Mouse (Mus musculus): Measurements from ENCODE around the gene Irf9. TPM values are rescaled to one million over a fixed set of nuclear protein-coding genes. Genes with fewer than 3 reads are reported as not detected.
A peak's percentile ranks its signal among the peaks of the same experiment; 100 is the strongest.

The Irf9 gene
- polyA plus RNA-seq, 1 experiment from 2014 or later: 11.6 TPM

- no peak overlapping the region for H3K4me2 ChIP-seq
- H3K4me1 ChIP-seq: peaks cover 5% of the 10 kb centered on the region; the same call in 1 of the 2 replicates
- peaks cover 62% of the 10 kb centered on the region for H3K36me3 ChIP-seq
- H3K27ac ChIP-seq: no peak overlapping the region
- no peak overlapping the region for H3K4me3 ChIP-seq (replicated peaks)
- no peak for ATAC-seq (ENCODE audit: insufficient read depth, low FRiP score, low read depth)
- WGBS: 92% methylated on average over 21 of the region's 21 CpGs
- H3K27me3 ChIP-seq (replicated peaks): no peaks in the 10 kb centered on the region
- H3K9ac ChIP-seq: no peak overlapping the region
- no peaks in the 10 kb centered on the region for H3K9me3 ChIP-seq
Observed at GRCm38 (mm10) chr14:55598521-55599390, 4.6 kb upstream of the Irf9 start.

DNA sequence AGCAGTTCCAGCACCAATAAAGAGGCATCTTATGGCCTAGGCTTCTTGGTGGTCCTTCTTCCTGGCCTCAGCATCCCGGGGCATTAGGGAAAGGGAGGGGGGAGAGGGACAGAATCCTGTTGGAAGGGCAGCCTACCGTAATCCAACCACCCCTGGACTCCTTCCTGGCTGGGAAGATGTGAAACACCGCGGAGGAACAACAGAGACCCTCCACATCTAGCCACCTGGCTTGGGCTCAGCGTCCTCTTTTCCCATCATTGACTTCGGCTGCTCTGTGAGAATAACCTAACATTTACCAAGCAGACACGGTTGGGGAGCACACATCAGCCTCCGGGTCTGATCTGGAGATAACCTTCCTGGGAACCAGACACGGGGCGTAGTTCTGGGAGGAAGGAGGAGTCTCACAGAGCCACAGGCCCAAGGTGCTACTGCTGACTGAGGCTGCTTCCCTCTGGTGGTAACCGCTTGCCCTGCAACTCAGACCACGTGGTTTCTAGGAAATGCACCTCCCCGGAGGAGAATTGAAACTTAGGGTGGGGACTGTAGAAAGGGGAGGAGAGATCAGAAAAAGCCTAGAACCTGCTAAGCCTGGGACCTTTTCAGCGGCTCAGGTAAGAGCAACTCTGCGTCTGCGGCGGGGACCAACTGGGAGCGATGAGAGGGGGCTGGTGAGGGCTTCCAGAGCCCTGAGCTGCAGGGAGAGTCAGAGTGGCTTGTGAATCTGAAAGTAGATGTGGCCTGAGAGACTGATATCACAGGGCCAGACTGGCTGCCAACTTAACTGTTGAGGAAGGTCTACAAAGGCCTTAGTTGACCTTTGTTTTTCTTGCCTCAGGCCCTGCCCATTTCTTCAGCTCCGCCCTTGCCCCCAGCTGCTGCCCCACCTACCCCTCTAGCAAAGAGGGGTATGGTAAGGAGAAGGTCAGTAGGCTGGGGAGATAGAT lies 534 bp downstream of the Irf9 start:
- H3K9me3 ChIP-seq: no peaks in the 10 kb centered on the region
- H3K4me3 ChIP-seq (replicated peaks): peak overlapping the region; percentile 45
- H3K27me3 ChIP-seq (replicated peaks): no peaks in the 10 kb centered on the region
- H3K4me1 ChIP-seq: peaks cover 10% of the 10 kb centered on the region
- peak; percentile 95 for ATAC-seq (ENCODE audit: insufficient read depth, low FRiP score, low read depth)
- 10% methylated on average over 19 of the region's 19 CpGs for WGBS
- peak overlapping the region; percentile 59 for H3K4me2 ChIP-seq
- peak overlapping the region; percentile 85 for H3K27ac ChIP-seq
- H3K36me3 ChIP-seq: peaks cover 52% of the 10 kb centered on the region
- H3K9ac ChIP-seq: peak overlapping the region; percentile 18; the same call in 1 of the 2 replicates

GRCm38 (mm10) chr14:55604823-55605222 lies 1.5 kb downstream of the Irf9 start:
- WGBS: 90% methylated on average over 11 of the region's 11 CpGs
- H3K9ac ChIP-seq: no peak overlapping the region
- no peaks in the 10 kb centered on the region for H3K9me3 ChIP-seq
- H3K27ac ChIP-seq: peak overlapping the region; percentile 85; the same call in 1 of the 2 replicates
- ATAC-seq (ENCODE audit: insufficient read depth, low FRiP score, low read depth): no peak
- no peak overlapping the region for H3K4me3 ChIP-seq (replicated peaks)
- H3K27me3 ChIP-seq (replicated peaks): no peaks in the 10 kb centered on the region
- H3K4me2 ChIP-seq: peak overlapping the region; percentile 59
- H3K4me1 ChIP-seq: peaks cover 10% of the 10 kb centered on the region
- peaks cover 46% of the 10 kb centered on the region for H3K36me3 ChIP-seq

DNA sequence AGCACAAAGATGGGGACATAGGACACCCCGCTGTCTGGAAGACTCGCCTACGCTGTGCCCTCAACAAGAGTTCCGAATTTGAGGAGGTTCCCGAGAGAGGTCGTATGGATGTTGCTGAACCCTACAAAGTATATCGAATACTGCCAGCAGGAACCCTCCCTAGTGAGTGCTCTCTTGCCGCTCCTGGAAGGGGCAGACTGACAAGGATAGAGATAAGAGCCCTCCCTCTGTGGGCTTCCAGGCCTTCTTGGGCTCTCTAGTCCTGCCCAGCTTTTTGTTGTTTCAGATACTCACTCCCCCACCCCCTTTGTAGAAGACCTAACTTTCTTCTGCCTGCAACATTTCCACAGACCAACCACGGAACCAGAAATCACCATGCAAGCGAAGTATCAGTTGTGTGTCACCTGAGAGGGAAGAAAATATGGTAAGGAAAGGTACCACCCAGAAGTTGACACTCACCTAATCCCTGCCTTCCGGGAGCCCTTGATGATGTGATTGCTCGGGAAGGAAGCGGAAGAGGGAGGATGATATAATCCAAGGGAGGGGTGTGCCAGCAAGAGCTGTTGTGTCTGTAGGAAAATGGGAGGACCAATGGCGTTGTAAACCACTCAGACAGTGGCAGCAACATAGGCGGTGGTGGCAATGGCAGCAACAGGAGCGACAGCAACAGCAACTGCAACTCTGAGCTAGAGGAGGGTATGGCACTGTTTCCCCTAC lies 2.5 kb downstream of the Irf9 start:
- no peak overlapping the region for H3K4me3 ChIP-seq (replicated peaks)
- H3K9me3 ChIP-seq: no peaks in the 10 kb centered on the region
- WGBS: 91% methylated on average over 16 of the region's 16 CpGs
- no peak overlapping the region for H3K9ac ChIP-seq
- peaks cover 39% of the 10 kb centered on the region for H3K36me3 ChIP-seq
- H3K27me3 ChIP-seq (replicated peaks): no peaks in the 10 kb centered on the region
- H3K4me1 ChIP-seq: peaks cover 10% of the 10 kb centered on the region
- ATAC-seq (ENCODE audit: insufficient read depth, low FRiP score, low read depth): no peak
- no peak overlapping the region for H3K27ac ChIP-seq
- no peak overlapping the region for H3K4me2 ChIP-seq

DNA sequence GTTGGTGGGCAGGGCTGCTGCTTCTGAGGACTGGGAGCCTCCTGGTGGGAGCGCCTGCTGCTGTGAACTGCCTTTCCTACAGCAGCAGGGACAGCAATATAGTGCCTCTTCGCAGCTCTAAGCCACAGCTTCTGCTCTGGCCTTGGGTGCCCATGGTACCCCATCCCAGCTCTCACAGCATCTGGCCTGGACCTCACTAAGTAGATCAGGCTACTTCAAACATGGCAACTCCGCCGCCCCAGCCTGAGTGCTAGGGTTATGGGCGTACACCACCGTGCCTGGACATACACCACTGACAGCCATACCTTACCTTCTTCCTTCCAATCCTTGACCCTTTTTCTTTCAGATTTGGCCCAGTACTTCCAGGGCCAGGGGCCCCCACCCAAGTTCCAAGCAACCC lies 5.0 kb downstream of the Irf9 start:
- H3K27me3 ChIP-seq (replicated peaks): no peaks in the 10 kb centered on the region
- no peak overlapping the region for H3K27ac ChIP-seq
- WGBS: 91% methylated on average over 6 of the region's 6 CpGs
- H3K4me2 ChIP-seq: no peak overlapping the region
- no peaks in the 10 kb centered on the region for H3K9me3 ChIP-seq
- no peak overlapping the region for H3K9ac ChIP-seq
- peaks cover 27% of the 10 kb centered on the region; the same call in 1 of the 2 replicates for H3K36me3 ChIP-seq
- no peak for ATAC-seq (ENCODE audit: insufficient read depth, low FRiP score, low read depth)
- H3K4me1 ChIP-seq: peaks cover 9% of the 10 kb centered on the region
- H3K4me3 ChIP-seq (replicated peaks): no peak overlapping the region

- no peak overlapping the region for H3K27ac ChIP-seq
- WGBS: 69% methylated on average over 6 of the region's 6 CpGs
- no peak for ATAC-seq (ENCODE audit: insufficient read depth, low FRiP score, low read depth)
- peaks cover 4% of the 10 kb centered on the region; the same call in 1 of the 2 replicates for H3K4me1 ChIP-seq
- H3K27me3 ChIP-seq (replicated peaks): no peaks in the 10 kb centered on the region
- peaks cover 10% of the 10 kb centered on the region; the same call in 1 of the 2 replicates for H3K36me3 ChIP-seq
- H3K9ac ChIP-seq: no peak overlapping the region
- no peak overlapping the region for H3K4me2 ChIP-seq
- H3K4me3 ChIP-seq (replicated peaks): no peak overlapping the region
- H3K9me3 ChIP-seq: no peaks in the 10 kb centered on the region
Observed at GRCm38 (mm10) chr14:55613346-55613745, 10.0 kb downstream of the Irf9 start.

DNA sequence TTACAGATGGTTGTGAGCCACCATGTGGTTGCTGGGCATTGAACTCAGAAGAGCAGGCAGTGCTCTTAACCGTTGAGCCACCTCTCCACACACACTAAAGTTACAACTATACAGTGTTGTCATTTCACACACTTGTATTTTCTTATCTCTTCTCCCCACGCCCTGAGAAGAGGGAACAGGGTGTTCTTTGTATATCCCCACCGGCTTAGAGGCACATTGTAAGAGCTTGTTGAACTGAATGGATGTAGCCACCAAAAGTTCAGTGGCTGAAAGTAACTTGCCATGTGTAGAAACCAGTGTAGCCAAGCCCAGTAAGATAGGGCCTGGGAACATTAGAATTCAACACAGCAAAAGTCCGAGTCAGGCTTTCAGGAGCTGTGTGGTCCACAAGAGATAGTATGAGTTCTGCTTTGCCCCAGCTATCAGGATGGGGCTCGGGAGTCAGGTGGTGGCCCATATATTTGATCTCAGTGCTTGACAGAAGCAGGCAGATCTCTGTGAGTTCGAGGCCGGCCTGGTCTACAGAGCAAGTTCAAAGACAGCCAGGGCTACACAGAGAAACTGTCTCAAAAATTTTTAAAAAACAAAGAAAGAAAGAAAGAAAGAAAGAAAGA lies 11.3 kb downstream of the Irf9 start:
- no peak overlapping the region for H3K4me3 ChIP-seq (replicated peaks)
- 0 out of 2 replicates have a peak, but pooled peaks cover 2% of the 10 kb centered on the region for H3K36me3 ChIP-seq
- no peaks in the 10 kb centered on the region for H3K27me3 ChIP-seq (replicated peaks)
- 68% methylated on average over 7 of the region's 7 CpGs for WGBS
- H3K27ac ChIP-seq: no peak overlapping the region
- no peak overlapping the region for H3K9ac ChIP-seq
- ATAC-seq (ENCODE audit: insufficient read depth, low FRiP score, low read depth): peak; percentile 51; the same call in 1 of the 2 replicates
- peaks cover 10% of the 10 kb centered on the region for H3K4me1 ChIP-seq
- no peaks in the 10 kb centered on the region for H3K9me3 ChIP-seq
- no peak overlapping the region for H3K4me2 ChIP-seq

GRCm38 (mm10) chr14:55615876-55616275 lies 12.5 kb downstream of the Irf9 start:
- WGBS: 43% methylated on average over 2 of the region's 2 CpGs
- H3K9ac ChIP-seq: no peak overlapping the region
- H3K4me2 ChIP-seq: no peak overlapping the region
- H3K4me3 ChIP-seq (replicated peaks): no peak overlapping the region
- peaks cover 10% of the 10 kb centered on the region for H3K4me1 ChIP-seq
- no peaks in the 10 kb centered on the region for H3K9me3 ChIP-seq
- no peaks in the 10 kb centered on the region for H3K36me3 ChIP-seq
- no peak overlapping the region for H3K27ac ChIP-seq
- H3K27me3 ChIP-seq (replicated peaks): no peaks in the 10 kb centered on the region
- ATAC-seq (ENCODE audit: insufficient read depth, low FRiP score, low read depth): no peak

DNA sequence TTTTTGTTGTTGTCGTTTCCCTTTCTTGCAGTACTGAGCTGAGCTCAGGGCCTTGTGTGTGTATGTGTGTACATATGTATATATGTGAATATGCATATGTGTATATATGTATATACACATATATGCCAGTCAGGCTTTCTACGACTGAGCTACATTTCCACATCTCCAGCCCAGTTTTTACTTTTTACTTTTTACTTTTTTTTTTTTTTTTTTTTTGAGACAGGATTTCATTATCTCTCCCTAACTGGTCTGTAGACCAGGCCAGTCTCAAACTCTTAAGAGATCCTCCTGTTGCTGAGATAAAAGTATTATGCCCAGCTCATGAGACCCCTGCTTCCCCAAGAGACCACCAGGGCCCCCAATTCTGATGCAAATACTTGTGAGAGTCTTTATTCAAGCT lies 13.5 kb downstream of the Irf9 start:
- H3K27me3 ChIP-seq (replicated peaks): no peaks in the 10 kb centered on the region
- no peak for ATAC-seq (ENCODE audit: insufficient read depth, low FRiP score, low read depth)
- H3K4me2 ChIP-seq: no peak overlapping the region
- H3K9me3 ChIP-seq: no peaks in the 10 kb centered on the region
- no peaks in the 10 kb centered on the region for H3K36me3 ChIP-seq
- H3K4me3 ChIP-seq (replicated peaks): no peak overlapping the region
- H3K27ac ChIP-seq: no peak overlapping the region
- 83% methylated on average over 2 of the region's 2 CpGs for WGBS
- H3K9ac ChIP-seq: no peak overlapping the region
- peaks cover 10% of the 10 kb centered on the region for H3K4me1 ChIP-seq

DNA sequence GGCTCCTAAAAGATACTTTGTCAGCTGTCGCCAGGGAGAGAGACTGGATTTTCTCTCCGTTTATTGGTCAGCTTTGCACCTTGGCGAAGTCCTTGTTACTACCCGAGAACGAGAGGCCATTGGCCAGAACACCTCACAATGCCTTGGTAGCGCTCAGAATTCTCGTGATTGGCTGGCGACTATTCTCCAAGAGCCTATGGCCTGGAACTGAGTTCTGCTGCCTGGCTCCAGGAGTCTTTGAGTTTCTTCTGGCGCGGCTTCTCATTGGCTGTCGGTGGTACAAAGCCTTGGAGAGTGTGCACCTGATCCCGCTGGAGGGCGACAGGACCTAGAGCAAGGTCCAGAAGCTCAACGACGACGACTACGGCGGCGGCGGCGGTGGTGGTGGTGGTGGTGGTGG lies 14.5 kb downstream of the Irf9 start, which contains the start of gene Rec8:
Rec8 (plus strand) TSS at position 216 of the 400 bp plus-strand sequence.
- peak within 1 kb of the TSS; percentile 50 for H3K4me2 ChIP-seq
- peak; percentile 84 for ATAC-seq (ENCODE audit: insufficient read depth, low FRiP score, low read depth)
- no peak within 1 kb of the TSS for H3K9ac ChIP-seq
- H3K36me3 ChIP-seq: no peaks in the 10 kb centered on the region
- H3K9me3 ChIP-seq: no peaks in the 10 kb centered on the region
- peaks cover 10% of the 10 kb centered on the region for H3K4me1 ChIP-seq
- no peaks in the 10 kb centered on the region for H3K27me3 ChIP-seq (replicated peaks)
- H3K27ac ChIP-seq: peak within 1 kb of the TSS; percentile 3; the same call in 1 of the 2 replicates
- 10% methylated on average over 21 of the region's 21 CpGs for WGBS
- H3K4me3 ChIP-seq (replicated peaks): peak within 1 kb of the TSS; percentile 26
